In genomic region chr9:62026600-62026999, GRCm38 (mm10) we compare ENCODE assay signal across 8 mouse cellular contexts. TPM values are rescaled to one million over a fixed set of nuclear protein-coding genes. Genes with fewer than 3 reads are reported as not detected.
A peak's percentile ranks its signal among the peaks of the same experiment; 100 is the strongest.
DNase-seq lines count a peak whose midpoint lies in the region; ATAC-seq lines count a peak whose summit lies in the region.

Gene Paqr5, minus strand, starts transcription at chr9:62026856.

- under 1% methylated on average over 32 of the region's 32 CpGs for WGBS in forebrain, embryonic 13.5 days
- WGBS in intestine, embryonic 15.5 days = under 1% methylated on average over 32 of the region's 32 CpGs
- under 1% methylated on average over 32 of the region's 32 CpGs for WGBS in liver, embryonic 16.5 days (ENCODE audit: insufficient replicate concordance)
- under 1% methylated on average over 32 of the region's 32 CpGs for WGBS in neural tube, embryonic 13.5 days

- H3K36me3 ChIP-seq in forebrain, embryonic 13.5 days (ENCODE audit: poor library complexity, severe bottlenecking) = no peaks in the 10 kb centered on the region
- H3K36me3 ChIP-seq in intestine, embryonic 15.5 days = no peaks in the 10 kb centered on the region
- H3K36me3 ChIP-seq in liver, embryonic 16.5 days (ENCODE audit: control insufficient read depth, insufficient read depth) = no peaks in the 10 kb centered on the region
- H3K36me3 ChIP-seq in neural tube, embryonic 13.5 days = no peaks in the 10 kb centered on the region

- peaks cover 42% of the 10 kb centered on the region for H3K27me3 ChIP-seq in forebrain, embryonic 13.5 days
- 0 out of 2 replicates have a peak, but pooled peaks cover 3% of the 10 kb centered on the region for H3K27me3 ChIP-seq in intestine, embryonic 15.5 days (replicated peaks)
- H3K27me3 ChIP-seq in liver, embryonic 16.5 days (ENCODE audit: control insufficient read depth, insufficient read depth, low read depth, low read length) = peaks cover 20% of the 10 kb centered on the region
- peaks cover 41% of the 10 kb centered on the region for H3K27me3 ChIP-seq in neural tube, embryonic 13.5 days

- DNase-seq in A20 (ENCODE audit: low read depth, low spot score) = peak; percentile 39
- DNase-seq in adrenal gland, adult 2 months = peak; percentile 80
- peak; percentile 85 for DNase-seq in urinary bladder, postnatal 14 days (ENCODE audit: low spot score)
- DNase-seq in left cerebral cortex, adult 11 months (ENCODE audit: low spot score) = no peak

- peak within 1 kb of the TSS; percentile 49 for H3K9ac ChIP-seq in forebrain, embryonic 13.5 days
- H3K9ac ChIP-seq in intestine, embryonic 15.5 days = peak within 1 kb of the TSS; percentile 34
- no peak within 1 kb of the TSS; the same call in 1 of the 2 replicates for H3K9ac ChIP-seq in liver, embryonic 16.5 days (ENCODE audit: low read depth, low read length)
- peak within 1 kb of the TSS; percentile 53; the same call in 1 of the 2 replicates for H3K9ac ChIP-seq in neural tube, embryonic 13.5 days

- H3K4me2 ChIP-seq in forebrain, embryonic 13.5 days = peak within 1 kb of the TSS; percentile 72
- peak within 1 kb of the TSS; percentile 91 for H3K4me2 ChIP-seq in intestine, embryonic 15.5 days (replicated peaks)
- H3K4me2 ChIP-seq in liver, embryonic 16.5 days (ENCODE audit: low read depth, low read length) = peak within 1 kb of the TSS; percentile 66
- H3K4me2 ChIP-seq in neural tube, embryonic 13.5 days = peak within 1 kb of the TSS; percentile 63

- H3K4me3 ChIP-seq in forebrain, embryonic 13.5 days = peak within 1 kb of the TSS; percentile 42
- H3K4me3 ChIP-seq in intestine, embryonic 15.5 days (replicated peaks) = peak within 1 kb of the TSS; percentile 48
- H3K4me3 ChIP-seq in liver, embryonic 16.5 days (ENCODE audit: low read depth, low read length) = peak within 1 kb of the TSS; percentile 53
- H3K4me3 ChIP-seq in neural tube, embryonic 13.5 days = peak within 1 kb of the TSS; percentile 37

- no peaks in the 10 kb centered on the region for H3K9me3 ChIP-seq in forebrain, embryonic 13.5 days (replicated peaks)
- H3K9me3 ChIP-seq in intestine, embryonic 15.5 days = no peaks in the 10 kb centered on the region
- H3K9me3 ChIP-seq in liver, embryonic 16.5 days (replicated peaks; ENCODE audit: control insufficient read depth, low read length) = no peaks in the 10 kb centered on the region
- no peaks in the 10 kb centered on the region for H3K9me3 ChIP-seq in neural tube, embryonic 13.5 days

- no peak within 1 kb of the TSS for H3K27ac ChIP-seq in forebrain, embryonic 13.5 days
- H3K27ac ChIP-seq in intestine, embryonic 15.5 days = 0 out of 2 replicates have a peak within 1 kb of the TSS, but pooled peaks have one; percentile 11
- no peak within 1 kb of the TSS for H3K27ac ChIP-seq in liver, embryonic 16.5 days (ENCODE audit: low read length)
- no peak within 1 kb of the TSS for H3K27ac ChIP-seq in neural tube, embryonic 13.5 days (replicated peaks)

- peaks cover 8% of the 10 kb centered on the region for H3K4me1 ChIP-seq in forebrain, embryonic 13.5 days
- H3K4me1 ChIP-seq in intestine, embryonic 15.5 days (replicated peaks) = peaks cover 26% of the 10 kb centered on the region
- H3K4me1 ChIP-seq in liver, embryonic 16.5 days (ENCODE audit: control insufficient read depth, low read depth, low read length) = peaks cover 8% of the 10 kb centered on the region
- H3K4me1 ChIP-seq in neural tube, embryonic 13.5 days (replicated peaks) = peaks cover 14% of the 10 kb centered on the region

- peak; percentile 48; the same call in 1 of the 2 replicates for ATAC-seq in forebrain, embryonic 13.5 days
- ATAC-seq in intestine, embryonic 15.5 days = peak; percentile 93
- peak; percentile 77 for ATAC-seq in liver, embryonic 16.5 days (ENCODE audit: low read depth)
- no peak for ATAC-seq in neural tube, embryonic 13.5 days (ENCODE audit: low read depth)

RNA-seq across cellular contexts. Expression of gene Paqr5, which starts in this region (rescaled TPM):
- 10 to 100 TPM in 1 of 2 experiments, under 1 TPM in 1; 0.93 to 16.3 TPM for total RNA-seq in adrenal gland, adult 2 months (2021)
- 16.8 and 22.9 TPM in 2 replicates for polyA plus RNA-seq in adrenal gland, adult 2 months (2012; rRNA removed)
- 0.49 and 0.67 TPM in 2 replicates for polyA plus RNA-seq in forebrain, embryonic 13.5 days (2015; fragmentation: Nextera tagmentation; extraction: Ambion mirVana)
- 7.6 and 9.6 TPM in 2 replicates for polyA plus RNA-seq in intestine, embryonic 15.5 days (2015; fragmentation: Nextera tagmentation; extraction: Ambion mirVana)
- polyA plus RNA-seq in liver, embryonic 16.5 days (2015; fragmentation: Nextera tagmentation; extraction: Ambion mirVana) = 0.19 and 0.92 TPM in 2 replicates
- 0.10 and 0.18 TPM in 2 replicates for polyA plus RNA-seq in neural tube, embryonic 13.5 days (2015; fragmentation: Nextera tagmentation; extraction: Ambion mirVana)

Comparison
In these comparisons a context has a peak if more than half of its experiments do, and no peak if none do; other contexts are left out.
1. Peak in ATAC-seq, H3K4me3 ChIP-seq, H3K9ac ChIP-seq and H3K4me2 ChIP-seq in forebrain, embryonic 13.5 days; RNA of the gene not detected or under 1 TPM.
2. Peak in ATAC-seq, H3K4me3 ChIP-seq and H3K4me2 ChIP-seq in liver, embryonic 16.5 days; RNA of the gene not detected or under 1 TPM.